Mouse (Mus musculus): ENCODE results near the gene Cdk6. TPM values are rescaled to one million over a fixed set of nuclear protein-coding genes. Genes with fewer than 3 reads are reported as not detected.

Cdk6 gene
- total RNA-seq, 2 experiments from 2014 or later = 9.5 to 17.1 TPM

- no peak for DNase-seq (ENCODE audit: low spot score in 2 of 2)
Measured at GRCm38 (mm10) chr5:3541871-3542270, 200.6 kb downstream of the Cdk6 start.

GRCm38 (mm10) chr5:3543629-3544479 lies 202.6 kb downstream of the Cdk6 start, which contains the start of gene Fam133b:
Fam133b (plus strand) TSS chr5:3543833.
- DNase-seq (ENCODE audit: low spot score in 2 of 2) = peak; percentile 100

- DNase-seq (ENCODE audit: low spot score in 2 of 2) = no peak
Measured at GRCm38 (mm10) chr5:3544480-3544769, 203.1 kb downstream of the Cdk6 start.

GRCm38 (mm10) chr5:3546226-3546625 lies 204.9 kb downstream of the Cdk6 start:
- DNase-seq (ENCODE audit: low spot score in 2 of 2) = no peak

- no peak for DNase-seq (ENCODE audit: low spot score in 2 of 2)
Measured at GRCm38 (mm10) chr5:3551481-3551880, 210.2 kb downstream of the Cdk6 start.

GRCm38 (mm10) chr5:3554198-3554597 lies 212.9 kb downstream of the Cdk6 start:
- DNase-seq (ENCODE audit: low spot score in 2 of 2) = no peak

GRCm38 (mm10) chr5:3571266-3571665 lies 230.0 kb downstream of the Cdk6 start, which contains the start of gene 1700109H08Rik:
1700109H08Rik (plus strand) TSS chr5:3571566.
- DNase-seq (ENCODE audit: low spot score in 2 of 2) = no peak

- DNase-seq (ENCODE audit: low spot score in 2 of 2) = no peak
Measured at GRCm38 (mm10) chr5:3574825-3575224, 233.5 kb downstream of the Cdk6 start.

GRCm38 (mm10) chr5:3577939-3578338 lies 236.7 kb downstream of the Cdk6 start:
- DNase-seq (ENCODE audit: low spot score in 2 of 2) = no peak

- DNase-seq (ENCODE audit: low spot score in 2 of 2) = no peak
Measured at GRCm38 (mm10) chr5:3579066-3579465, 237.8 kb downstream of the Cdk6 start.

Other genes starting within 250 kb of the Cdk6 start
- 10 to 100 TPM; 28.2 to 30.8 TPM for gene Fam133b, start 202.3 kb downstream of the Cdk6 start, total RNA-seq (2021)
- 1 to 10 TPM; 2.7 to 3.3 TPM for gene 1700109H08Rik, start 230.1 kb downstream of the Cdk6 start, total RNA-seq (2021)